ENCODE assay signal across 28 mouse cellular contexts in the genomic region with DNA sequence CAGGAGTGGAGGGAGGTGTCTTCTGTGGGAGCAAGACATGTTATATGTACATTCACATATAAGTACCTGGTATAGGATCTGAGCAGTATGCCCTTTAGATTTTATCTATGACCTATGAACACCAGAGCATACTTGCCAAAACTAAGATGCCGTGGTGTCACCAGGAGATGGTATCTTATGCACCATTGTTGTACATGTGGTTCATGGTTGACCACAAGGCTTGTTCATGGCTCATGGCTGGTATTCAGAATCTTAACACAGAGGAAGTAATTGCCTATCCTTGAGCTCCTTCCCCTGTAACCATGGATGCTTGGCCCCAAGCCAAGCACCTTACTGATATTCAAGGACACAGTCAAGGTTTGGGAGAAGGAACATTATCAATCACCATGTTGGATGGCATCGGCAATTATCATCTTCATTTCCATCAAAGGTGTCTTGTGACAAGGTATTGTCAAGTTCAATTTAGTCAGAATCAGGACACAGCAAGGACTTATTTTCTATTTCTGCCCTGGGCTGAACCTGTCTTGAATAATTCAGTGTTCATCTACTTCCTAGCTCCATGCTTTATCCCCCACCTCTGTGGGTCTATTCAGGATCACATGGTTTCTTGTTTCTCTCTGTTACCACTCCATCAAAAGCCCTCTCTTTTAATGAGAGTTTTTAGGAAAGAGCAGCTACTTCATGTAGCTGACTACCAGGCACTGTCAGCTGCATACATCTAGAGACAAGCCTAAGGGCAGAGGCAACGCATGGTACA.
DNase-seq lines count a peak whose midpoint lies in the region; ATAC-seq and TF ChIP-seq lines count a peak whose summit lies in the region.
"Had no signal": no experiment of that assay in that cellular context is flagged by ENCODE, and none has a peak within 500 bp of the region (broad histone marks: within the 10 kb centered on the region; RNA-seq: fewer than 3 reads in every experiment).

No protein-coding gene starts in this region.

- no peak overlapping the region for H3K27ac ChIP-seq in midbrain, embryonic 13.5 days
- H3K27ac ChIP-seq in midbrain, embryonic 11.5 days (ENCODE audit: low read depth, low read length): no peak overlapping the region
- H3K27ac ChIP-seq in midbrain, embryonic 16.5 days (ENCODE audit: low read length): no peak overlapping the region
- no peak overlapping the region for H3K27ac ChIP-seq in heart, embryonic 12.5 days (ENCODE audit: poor library complexity, severe bottlenecking)
- H3K27ac ChIP-seq: embryonic facial prominence, embryonic 10.5 days; embryonic facial prominence, embryonic 13.5 days; forebrain, embryonic 12.5 days; forebrain, embryonic 15.5 days; heart, embryonic 10.5 days; hindbrain, embryonic 12.5 days; hindbrain, embryonic 15.5 days; intestine, embryonic 15.5 days had no signal

- H3K4me3 ChIP-seq in midbrain, embryonic 13.5 days (replicated peaks): no peak overlapping the region
- H3K4me3 ChIP-seq in midbrain, embryonic 11.5 days (ENCODE audit: low read depth, low read length): no peak overlapping the region
- no peak overlapping the region for H3K4me3 ChIP-seq in midbrain, embryonic 16.5 days (ENCODE audit: low read depth, low read length)
- H3K4me3 ChIP-seq in heart, embryonic 12.5 days: no peak overlapping the region
- H3K4me3 ChIP-seq: embryonic facial prominence, embryonic 10.5 days; embryonic facial prominence, embryonic 13.5 days; erythroblast, embryonic 14.5 days; forebrain, embryonic 12.5 days; forebrain, embryonic 15.5 days; heart, embryonic 10.5 days; hindbrain, embryonic 12.5 days; hindbrain, embryonic 15.5 days; intestine, embryonic 15.5 days had no signal

- H3K36me3 ChIP-seq in midbrain, embryonic 13.5 days: no peaks in the 10 kb centered on the region
- H3K36me3 ChIP-seq in midbrain, embryonic 11.5 days (ENCODE audit: control insufficient read depth, insufficient read depth, low read length): no peaks in the 10 kb centered on the region
- no peaks in the 10 kb centered on the region for H3K36me3 ChIP-seq in midbrain, embryonic 16.5 days (ENCODE audit: control insufficient read depth, insufficient read depth, low read length)
- H3K36me3 ChIP-seq in heart, embryonic 12.5 days: no peaks in the 10 kb centered on the region
- H3K36me3 ChIP-seq: embryonic facial prominence, embryonic 10.5 days; embryonic facial prominence, embryonic 13.5 days; forebrain, embryonic 12.5 days; forebrain, embryonic 15.5 days; heart, embryonic 10.5 days; hindbrain, embryonic 12.5 days; hindbrain, embryonic 15.5 days; intestine, embryonic 15.5 days had no signal

- peaks cover 48% of the 10 kb centered on the region for H3K4me1 ChIP-seq in midbrain, embryonic 13.5 days (replicated peaks)
- H3K4me1 ChIP-seq in midbrain, embryonic 11.5 days (ENCODE audit: control insufficient read depth, insufficient read depth, low read length): peaks cover 9% of the 10 kb centered on the region
- peaks cover 26% of the 10 kb centered on the region for H3K4me1 ChIP-seq in midbrain, embryonic 16.5 days (ENCODE audit: control insufficient read depth, insufficient read depth, low read length)
- H3K4me1 ChIP-seq in heart, embryonic 12.5 days (replicated peaks): peaks cover 77% of the 10 kb centered on the region
- H3K4me1 ChIP-seq: forebrain, embryonic 15.5 days had no signal

- 89% methylated on average over 3 of the region's 3 CpGs for WGBS in midbrain, embryonic 13.5 days
- WGBS in midbrain, embryonic 11.5 days: 93% methylated on average over 3 of the region's 3 CpGs
- 87% methylated on average over 3 of the region's 3 CpGs for WGBS in midbrain, embryonic 16.5 days
- 89% methylated on average over 3 of the region's 3 CpGs for WGBS in heart, embryonic 12.5 days

- TF ChIP-seq POLR2A in brain, embryonic 14.5 days (IDR thresholded peaks at IDR 0.05; ENCODE audit: borderline replicate concordance, extremely low read depth, insufficient read depth, insufficient read length, poor library complexity, severe bottlenecking): no peak

- H3K4me2 ChIP-seq in midbrain, embryonic 13.5 days (replicated peaks): no peak overlapping the region
- no peak overlapping the region for H3K4me2 ChIP-seq in midbrain, embryonic 11.5 days
- H3K4me2 ChIP-seq in midbrain, embryonic 16.5 days (ENCODE audit: low read length): no peak overlapping the region
- H3K4me2 ChIP-seq in heart, embryonic 12.5 days: no peak overlapping the region
- H3K4me2 ChIP-seq: embryonic facial prominence, embryonic 13.5 days; forebrain, embryonic 12.5 days; forebrain, embryonic 15.5 days; hindbrain, embryonic 12.5 days; hindbrain, embryonic 15.5 days; intestine, embryonic 15.5 days had no signal

- no peak for TF ChIP-seq CTCF in brain, embryonic 14.5 days (IDR thresholded peaks at IDR 0.05; ENCODE audit: borderline replicate concordance, extremely low read depth, insufficient read depth, insufficient read length)

- peak; percentile 59 for ATAC-seq in midbrain, embryonic 13.5 days
- ATAC-seq in midbrain, embryonic 11.5 days (ENCODE audit: low FRiP score): no peak
- peak; percentile 29; the same call in 1 of the 2 replicates for ATAC-seq in midbrain, embryonic 16.5 days
- no peak for ATAC-seq in heart, embryonic 12.5 days (ENCODE audit: insufficient number of reproducible peaks, low FRiP score)
- ATAC-seq: CD4-positive, CD25-positive, alpha-beta regulatory T cell, adult 4 months; forebrain, embryonic 15.5 days; intestine, embryonic 15.5 days had no signal

- no peak for DNase-seq in midbrain, embryonic 11.5 days (ENCODE audit: low spot score, missing footprints)
- DNase-seq in brain, embryonic 14.5 days (ENCODE audit: low read depth): peak; percentile 44
- peak; percentile 57 for DNase-seq in induced T-regulatory cell, adult 2 months (ENCODE audit: low read depth)
- DNase-seq in cerebellum, postnatal 10 days: no peak
- no peak for DNase-seq in urinary bladder, postnatal 25 days (ENCODE audit: low spot score)
- DNase-seq: adrenal gland, adult 8-10 months; adrenal gland, postnatal 25 days; B cell, adult 2 months; cerebellum, adult 18-20 months; cerebellum, adult 9-10 months; cerebellum, postnatal 25 days; embryo, embryonic 11 days; gastrocnemius, postnatal 10 days; gastrocnemius, postnatal 36 days; heart, adult 11 months had no signal

- H3K9ac ChIP-seq in midbrain, embryonic 13.5 days (replicated peaks): no peak overlapping the region
- no peak overlapping the region for H3K9ac ChIP-seq in midbrain, embryonic 11.5 days (ENCODE audit: low read length)
- H3K9ac ChIP-seq in midbrain, embryonic 16.5 days (ENCODE audit: low read depth, low read length): no peak overlapping the region
- H3K9ac ChIP-seq in heart, embryonic 12.5 days: no peak overlapping the region
- H3K9ac ChIP-seq: embryonic facial prominence, embryonic 13.5 days; forebrain, embryonic 12.5 days; forebrain, embryonic 15.5 days; hindbrain, embryonic 12.5 days; hindbrain, embryonic 15.5 days; intestine, embryonic 15.5 days had no signal

- H3K27me3 ChIP-seq in midbrain, embryonic 13.5 days: no peaks in the 10 kb centered on the region
- no peaks in the 10 kb centered on the region; the same call in 1 of the 2 replicates for H3K27me3 ChIP-seq in midbrain, embryonic 11.5 days (ENCODE audit: control insufficient read depth, insufficient read depth, low read length)
- no peaks in the 10 kb centered on the region for H3K27me3 ChIP-seq in midbrain, embryonic 16.5 days (ENCODE audit: control insufficient read depth, insufficient read depth, low read depth, low read length)
- H3K27me3 ChIP-seq in heart, embryonic 12.5 days (replicated peaks): no peaks in the 10 kb centered on the region
- H3K27me3 ChIP-seq: embryonic facial prominence, embryonic 13.5 days; forebrain, embryonic 12.5 days; forebrain, embryonic 15.5 days; hindbrain, embryonic 12.5 days; hindbrain, embryonic 15.5 days; intestine, embryonic 15.5 days had no signal

- no peaks in the 10 kb centered on the region for H3K9me3 ChIP-seq in midbrain, embryonic 13.5 days
- H3K9me3 ChIP-seq in midbrain, embryonic 11.5 days (ENCODE audit: control insufficient read depth, low read length): no peaks in the 10 kb centered on the region
- no peaks in the 10 kb centered on the region for H3K9me3 ChIP-seq in midbrain, embryonic 16.5 days (replicated peaks; ENCODE audit: control insufficient read depth, low read length, poor library complexity, severe bottlenecking)
- H3K9me3 ChIP-seq in heart, embryonic 12.5 days (replicated peaks): no peaks in the 10 kb centered on the region
- H3K9me3 ChIP-seq: embryonic facial prominence, embryonic 10.5 days; embryonic facial prominence, embryonic 13.5 days; forebrain, embryonic 12.5 days; forebrain, embryonic 15.5 days; heart, embryonic 10.5 days; hindbrain, embryonic 12.5 days; hindbrain, embryonic 15.5 days; intestine, embryonic 15.5 days had no signal

Comparison
In these comparisons a context has a peak if more than half of its experiments do, and no peak if none do; other contexts are left out.
1. ATAC-seq: peak in midbrain, embryonic 13.5 days (single experiment) and midbrain, embryonic 16.5 days (single experiment); none in midbrain, embryonic 11.5 days (single experiment) and heart, embryonic 12.5 days (single experiment).
2. DNase-seq: peak in brain, embryonic 14.5 days (single experiment) and induced T-regulatory cell, adult 2 months (single experiment); none in midbrain, embryonic 11.5 days (single experiment), cerebellum, postnatal 10 days (0 of 2) and urinary bladder, postnatal 25 days (single experiment).